Mouse (Mus musculus): ENCODE results near the gene Ddx17.

DNA sequence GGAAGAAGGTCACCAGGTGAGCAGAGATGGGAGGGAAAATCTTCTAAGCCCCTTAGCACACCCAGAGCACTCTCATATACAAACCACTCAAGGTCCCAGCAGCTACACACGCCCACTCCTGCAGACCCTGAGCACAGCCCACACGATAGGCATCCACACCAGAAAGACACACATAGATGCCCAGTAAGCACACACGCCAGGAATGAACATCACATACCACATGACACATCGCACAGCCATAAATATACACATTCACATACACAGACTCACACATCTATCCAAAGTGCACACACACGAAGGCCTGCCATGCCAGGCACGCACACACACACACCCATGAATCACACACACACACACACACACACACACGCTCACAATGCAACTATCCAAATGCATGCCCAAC, 36.1 kb downstream of the Ddx17 start:
- no peak for TF ChIP-seq POLR2A (IDR thresholded peaks at IDR 0.05; ENCODE audit: low read depth, low read length)
- no peak for TF ChIP-seq CTCF (IDR thresholded peaks at IDR 0.05; ENCODE audit: borderline replicate concordance, insufficient read depth, low read length)
